29 mouse cellular contexts compared by ENCODE assay signal in the genomic region with DNA sequence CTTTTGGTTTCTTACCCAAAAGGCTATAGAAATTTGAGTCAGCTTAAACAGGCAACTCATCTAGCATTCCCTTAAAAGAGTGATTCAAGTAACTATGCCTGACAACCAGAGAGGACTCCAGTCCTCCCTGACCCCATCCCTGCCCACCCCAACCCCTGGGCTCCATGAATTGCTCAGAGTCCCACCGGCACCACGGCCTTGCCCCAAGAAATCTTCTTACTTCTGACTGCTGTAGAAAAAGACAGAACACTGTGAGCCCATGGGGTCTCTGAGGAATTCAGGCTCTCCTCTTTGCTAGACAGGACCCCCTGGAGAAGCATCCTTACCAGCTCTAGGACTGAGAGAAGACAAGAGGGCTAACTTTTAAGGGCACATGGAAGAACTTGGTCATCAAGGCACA.
"Had no signal": no experiment of that assay in that cellular context is flagged by ENCODE, and none has a peak within 500 bp of the region (broad histone marks: within the 10 kb centered on the region; RNA-seq: fewer than 3 reads in every experiment).

No protein-coding gene starts in this region.

- H3K4me1 ChIP-seq: heart, embryonic 12.5 days; heart, embryonic 13.5 days; heart, embryonic 15.5 days; hindbrain, embryonic 10.5 days; hindbrain, embryonic 12.5 days; hindbrain, embryonic 13.5 days; hindbrain, embryonic 15.5 days; intestine, embryonic 15.5 days had no signal

- H3K27me3 ChIP-seq: hindbrain, embryonic 12.5 days; hindbrain, embryonic 13.5 days; hindbrain, embryonic 15.5 days; intestine, embryonic 15.5 days had no signal

- H3K9me3 ChIP-seq: heart, embryonic 12.5 days; heart, embryonic 13.5 days; heart, embryonic 15.5 days; hindbrain, embryonic 10.5 days; hindbrain, embryonic 12.5 days; hindbrain, embryonic 13.5 days; hindbrain, embryonic 15.5 days; intestine, embryonic 15.5 days; kidney, embryonic 15.5 days had no signal

- H3K27ac ChIP-seq: heart, embryonic 13.5 days; heart, embryonic 15.5 days; hindbrain, embryonic 10.5 days; hindbrain, embryonic 12.5 days; hindbrain, embryonic 13.5 days; hindbrain, embryonic 14.5 days; hindbrain, embryonic 15.5 days; hindbrain, postnatal 0 days; intestine, embryonic 15.5 days; kidney, embryonic 15.5 days; kidney, postnatal 0 days; layer of hippocampus, adult 2 months; left cerebral cortex, adult 2 months had no signal

- H3K36me3 ChIP-seq: heart, embryonic 12.5 days; heart, embryonic 13.5 days; heart, embryonic 15.5 days; hindbrain, embryonic 10.5 days; hindbrain, embryonic 12.5 days; hindbrain, embryonic 13.5 days; hindbrain, embryonic 15.5 days; intestine, embryonic 15.5 days; kidney, embryonic 15.5 days had no signal

- H3K4me3 ChIP-seq: heart, embryonic 12.5 days; heart, embryonic 13.5 days; heart, embryonic 15.5 days; hindbrain, embryonic 10.5 days; hindbrain, embryonic 12.5 days; hindbrain, embryonic 13.5 days; hindbrain, embryonic 15.5 days; intestine, embryonic 15.5 days; kidney, embryonic 15.5 days; layer of hippocampus, adult 2 months; left cerebral cortex, adult 2 months had no signal

- DNase-seq: heart, postnatal 10 days; heart, postnatal 14 days; heart, postnatal 4 days; kidney, adult 11 months; kidney, adult 18-20 months; kidney, adult 2 months; kidney, adult 8-10 months; kidney, adult 9 months; kidney, postnatal 10 days; kidney, postnatal 14 days; kidney, postnatal 25 days; kidney, postnatal 36 days; kidney, postnatal 4 days; layer of hippocampus, adult 9-11 months; layer of hippocampus, postnatal 36 days had no signal
